Mouse (Mus musculus) v-Abl transformed pro-B cells (cell line): ENCODE results near the gene Ncaph2.

Experiments used
- in situ Hi-C, 2 experiments: fragments of 400-800 bp; cut with MboI; formaldehyde crosslinking; loops; one replicate each; pipeline ENCODE4 v1.15.1; 2025; ENCODE audit not compliant: unreplicated experiment in 2 of 2

Gene Ncaph2

GRCm38 (mm10) chr15:89355241-89356187 is at the start of gene Ncaph2, which contains the start of gene Lmf2:
Gene Ncaph2, plus strand, starts transcription at chr15:89355719.
Gene Lmf2, minus strand, starts transcription at chr15:89355659.
- in situ Hi-C loops, result loop anchor here in 1 of 2 experiments (10.0 kb wide), 1 partner anchor 141 kb away; the partner anchor contains the start of gene Ppp6r2

- in situ Hi-C loops, result loop anchor here (5.0 kb wide), 2 partner anchors 36 to 66 kb away; partner anchors contain the start of gene Sco2 (in 1 of the 2)
These were observed 49.6 kb upstream of the Ncaph2 start for GRCm38 (mm10) chr15:89305966-89306365.

DNA sequence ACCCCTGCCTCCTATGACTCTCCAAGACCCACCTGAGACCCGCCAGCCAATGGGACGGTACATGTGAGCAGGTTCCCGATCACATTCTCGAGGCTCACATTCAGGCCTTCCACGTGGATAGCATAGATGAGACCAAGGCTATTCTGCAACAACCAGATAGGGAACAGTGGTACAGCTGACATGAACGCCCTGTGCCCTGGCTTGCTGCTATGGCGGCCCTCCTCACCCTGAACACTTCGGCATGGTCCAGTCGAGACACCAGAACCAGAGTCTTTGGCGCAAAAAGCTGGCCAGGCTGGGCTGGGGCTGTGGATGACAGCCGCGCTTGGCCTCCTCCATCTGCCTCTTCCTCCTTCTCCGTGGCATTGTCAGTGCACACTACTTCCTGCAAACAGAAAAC is 48.1 kb upstream of the Ncaph2 start:
- in situ Hi-C loops, result loop anchor here (5.0 kb wide), 2 partner anchors 35 to 65 kb away; partner anchors contain the start of gene Sco2 (in 1 of the 2)

GRCm38 (mm10) chr15:89308406-89309139 is 46.9 kb upstream of the Ncaph2 start:
- in situ Hi-C loops, result loop anchor here (5.0 kb wide), 2 partner anchors 34 to 64 kb away; partner anchors contain the start of gene Sco2 (in 1 of the 2)

DNA sequence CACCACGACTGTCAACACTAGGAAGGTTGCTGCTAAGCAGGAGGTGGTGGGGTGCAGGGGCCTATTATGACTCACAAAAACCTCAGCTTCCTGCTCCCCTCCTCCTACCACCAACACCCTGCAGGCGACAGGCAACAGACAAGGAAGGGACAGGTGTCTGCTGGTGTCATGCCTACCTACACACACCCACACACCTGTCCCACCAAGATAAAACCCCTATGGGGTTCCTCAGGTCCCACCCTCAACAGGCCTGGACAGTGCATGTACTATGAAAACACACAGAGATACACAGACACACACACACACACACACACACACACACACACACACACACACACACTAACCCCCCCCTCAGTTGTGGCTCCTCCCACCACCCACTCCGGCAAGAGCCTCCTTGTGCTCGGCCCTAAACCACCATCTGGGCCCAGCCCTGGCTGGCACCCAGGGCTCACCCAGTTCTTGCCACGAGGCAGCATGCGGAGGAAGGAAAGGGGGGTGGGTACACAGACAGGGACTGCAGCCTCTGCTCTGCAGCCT is 45.5 kb upstream of the Ncaph2 start:
- in situ Hi-C loops, result loop anchor here (5.0 kb wide), 2 partner anchors 32 to 62 kb away; partner anchors contain the start of gene Sco2 (in 2 of the 2)

DNA sequence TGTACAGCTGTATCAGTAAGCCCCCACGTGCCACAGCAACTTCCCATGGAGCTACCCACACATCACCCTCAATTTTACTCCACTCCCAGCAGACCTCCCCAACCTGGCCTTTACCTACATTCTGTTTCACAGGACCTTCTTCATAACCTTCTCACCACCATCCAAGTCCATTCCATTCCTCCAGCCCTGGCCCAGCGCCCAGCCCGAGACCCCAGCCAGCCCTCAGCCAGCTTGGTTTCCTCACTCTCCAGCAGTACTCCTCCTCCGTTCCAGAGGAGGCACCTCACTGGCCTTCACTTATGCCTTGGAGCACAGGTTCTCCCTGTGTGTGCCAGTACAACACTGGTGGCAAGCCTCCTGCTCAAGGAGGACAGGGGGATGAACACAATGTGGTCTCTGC is 42.2 kb upstream of the Ncaph2 start:
- in situ Hi-C loops, result loop anchor here in 1 of 2 experiments (5.0 kb wide), 1 partner anchor 59 kb away; the partner anchor contains the start of gene Sco2

DNA sequence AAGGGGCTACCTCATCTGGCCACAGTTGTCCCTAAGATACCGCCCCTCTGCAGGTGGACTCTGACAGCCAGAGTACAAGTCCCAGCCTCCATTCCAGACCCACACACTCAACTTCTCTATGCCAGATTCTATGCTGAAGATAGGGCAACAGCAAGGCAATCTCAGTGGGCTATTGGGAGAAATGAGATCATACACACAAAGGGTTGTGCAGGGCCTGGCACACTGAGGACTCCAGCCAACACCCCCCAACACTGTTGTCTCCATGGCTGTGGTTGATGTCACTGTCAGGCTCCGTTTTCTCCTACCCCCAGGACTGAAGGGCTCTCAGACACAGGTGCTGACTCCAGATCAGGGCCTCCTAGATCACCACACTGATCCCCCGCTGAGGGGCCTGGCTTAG is 41.4 kb upstream of the Ncaph2 start:
- in situ Hi-C loops, result loop anchor here in 1 of 2 experiments (5.0 kb wide), 1 partner anchor 58 kb away; the partner anchor contains the start of gene Sco2

- in situ Hi-C loops, result loop anchor here in 1 of 2 experiments (5.0 kb wide), 1 partner anchor 58 kb away; the partner anchor contains the start of gene Sco2
These were observed 40.9 kb upstream of the Ncaph2 start for GRCm38 (mm10) chr15:89314511-89315189.

DNA sequence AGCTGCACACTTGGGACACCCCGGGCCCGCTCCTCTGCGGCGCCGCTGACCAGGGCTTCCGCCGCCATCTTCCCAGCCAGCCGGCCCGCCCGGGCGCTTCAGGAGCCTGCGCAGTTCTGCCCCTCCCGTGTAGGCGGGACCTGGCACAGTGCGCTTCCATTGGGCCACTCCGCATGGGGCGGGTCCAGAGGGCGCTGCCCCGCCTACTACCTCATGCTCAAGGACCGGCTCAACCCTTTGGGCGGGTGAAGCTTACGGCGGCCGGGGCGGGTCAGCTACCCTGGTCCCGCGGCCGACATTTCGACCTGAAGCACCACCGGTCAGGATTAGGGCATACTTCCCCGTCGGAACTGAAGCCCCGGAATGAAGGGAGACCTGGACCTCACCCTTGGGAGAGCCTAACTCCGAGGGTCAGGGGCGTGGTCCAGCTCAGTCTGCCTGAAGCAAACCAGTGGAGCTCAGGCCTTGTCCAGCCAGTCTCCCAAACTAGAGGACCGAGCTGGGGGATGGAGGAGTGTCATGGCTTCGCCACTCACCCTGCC is 40.3 kb upstream of the Ncaph2 start, which contains the start of gene Sbf1:
Sbf1 (minus strand) TSS at position 122 of the 542 bp plus-strand sequence.
- in situ Hi-C loops, result no loop called here

GRCm38 (mm10) chr15:89316146-89316545 is 39.4 kb upstream of the Ncaph2 start:
- in situ Hi-C loops, result no loop called here

- in situ Hi-C loops, result no loop called here
These were observed 34.3 kb upstream of the Ncaph2 start for GRCm38 (mm10) chr15:89321264-89321663.

DNA sequence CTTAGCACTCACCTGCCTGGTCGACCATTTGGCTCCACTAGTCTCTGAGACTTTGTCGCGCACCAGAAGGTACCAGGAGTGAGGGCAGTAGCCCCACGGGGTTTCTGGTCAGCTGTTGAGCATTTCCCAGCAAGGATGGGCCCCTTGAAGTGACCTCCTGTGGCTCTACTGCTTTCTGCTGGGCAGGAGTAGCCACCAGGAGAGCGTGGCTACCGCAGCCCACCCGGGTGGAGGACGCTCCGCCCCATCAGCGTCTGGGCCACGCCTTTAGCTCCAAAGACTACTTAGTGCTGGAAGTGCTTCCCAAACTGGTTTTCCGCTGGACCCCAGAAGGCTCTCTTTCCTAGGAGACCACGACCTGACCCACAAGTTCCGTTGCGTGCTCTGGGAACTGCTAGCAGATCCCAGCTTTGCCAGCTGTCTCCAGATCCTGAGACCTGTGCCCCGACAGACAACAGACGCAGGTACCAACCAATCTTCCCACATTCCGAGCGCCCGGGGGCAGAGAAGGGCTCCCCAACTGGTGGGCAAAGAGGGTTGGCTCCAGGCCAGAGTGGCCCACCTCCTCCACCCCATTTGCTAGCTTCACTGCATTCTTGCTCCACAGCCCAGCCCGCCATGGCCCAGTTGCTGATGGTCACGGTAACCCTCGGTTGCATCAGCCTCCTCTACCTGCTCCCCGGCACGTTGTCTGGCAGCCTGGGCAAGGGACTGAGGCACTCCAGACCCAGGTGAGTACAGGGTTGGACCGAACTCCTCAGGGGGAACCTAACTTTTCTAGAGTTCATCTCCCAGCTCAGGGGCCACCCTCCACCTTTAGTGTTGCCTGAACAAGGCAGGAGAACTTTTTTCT is 32.6 kb upstream of the Ncaph2 start, which contains the start of gene Adm2:
Adm2 (plus strand) TSS at position 51 of the 853 bp plus-strand sequence.
- in situ Hi-C loops, result no loop called here

DNA sequence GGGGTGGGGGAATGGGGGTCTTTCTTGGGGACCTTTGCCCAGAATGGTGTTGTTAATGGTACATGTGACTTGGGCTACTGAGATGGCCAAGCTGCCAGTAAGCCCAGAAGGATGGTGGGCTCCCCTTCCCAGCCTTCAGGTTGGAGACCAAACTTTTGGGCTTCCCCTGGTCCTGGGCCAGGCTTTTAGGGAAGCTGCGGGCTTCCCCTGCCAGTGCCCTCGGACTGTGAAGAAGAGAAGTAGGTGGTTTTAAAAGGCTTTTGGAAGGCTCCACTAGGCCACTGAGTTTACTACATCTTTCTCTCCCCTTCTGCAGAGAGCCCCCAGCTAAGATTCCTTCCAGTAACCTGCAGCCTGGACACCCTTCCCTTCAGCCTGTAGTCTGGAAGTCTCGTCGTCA is 31.9 kb upstream of the Ncaph2 start:
- in situ Hi-C loops, result no loop called here

GRCm38 (mm10) chr15:89326441-89326840 is 29.1 kb upstream of the Ncaph2 start:
- in situ Hi-C loops, result no loop called here

GRCm38 (mm10) chr15:89334271-89334670 is 21.2 kb upstream of the Ncaph2 start, which contains the start of gene Miox:
Gene Miox, plus strand, starts transcription at chr15:89334398.
- in situ Hi-C loops, result no loop called here

GRCm38 (mm10) chr15:89334774-89335537 is 20.6 kb upstream of the Ncaph2 start:
- in situ Hi-C loops, result no loop called here

- in situ Hi-C loops, result no loop called here
These were observed 19.1 kb upstream of the Ncaph2 start for GRCm38 (mm10) chr15:89336422-89336821.
